Mouse (Mus musculus): ENCODE measurements at regions not wholly inside any gene's neighbourhood (a gene's known extent, or its start where the extent isn't known, plus 50 kb on each side); places are given as distances from the start of the nearest gene placed in this dataset.

DNA sequence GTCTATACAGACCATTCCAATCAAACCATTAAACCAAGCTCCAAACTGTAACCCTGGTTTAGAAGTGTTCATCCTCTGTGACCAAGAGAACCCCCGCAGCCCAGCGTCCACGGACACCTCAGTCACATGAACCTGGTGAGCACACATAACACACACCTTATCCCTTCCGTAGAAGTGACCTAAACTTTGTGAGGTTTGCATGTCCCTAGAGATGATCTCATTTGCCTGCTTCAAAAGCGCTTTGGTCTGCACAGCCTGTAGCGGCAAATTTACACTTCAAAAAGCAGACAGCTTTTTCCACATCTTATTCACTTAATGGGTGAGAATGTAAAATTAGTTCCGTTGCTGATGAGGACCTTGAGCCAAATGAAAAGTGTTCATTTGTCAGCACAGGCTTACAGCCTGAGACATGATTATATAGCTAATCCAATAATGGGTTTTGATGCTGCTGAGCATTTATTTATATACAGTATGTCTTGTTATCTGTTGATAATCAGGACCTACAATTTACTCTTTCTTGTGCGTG lies 122.3 kb upstream of the Lmo4 start:
- DNase-seq (ENCODE audit: low spot score in 2 of 2) = no peak

DNA sequence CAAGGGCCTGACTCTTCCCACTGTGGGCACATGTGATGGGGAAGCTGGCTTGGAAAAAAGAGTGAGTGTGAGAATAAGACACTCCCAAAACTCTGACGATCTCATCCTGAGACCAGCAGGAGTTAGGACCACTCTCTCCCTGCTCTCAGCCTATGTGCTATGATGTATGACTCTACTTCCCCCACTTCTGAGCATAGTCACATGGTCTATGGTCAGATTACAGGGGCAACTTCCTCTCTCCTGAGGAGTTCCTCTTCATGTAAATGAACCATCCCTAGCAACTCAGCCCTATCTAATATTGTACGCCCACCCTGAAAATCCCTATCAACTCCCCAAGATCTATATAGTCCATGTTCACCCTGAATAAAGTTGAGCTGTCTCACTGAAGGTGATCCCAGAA lies 120.0 kb upstream of the Lmo4 start:
- DNase-seq (ENCODE audit: low spot score in 2 of 2) = no peak

- no peak for DNase-seq (ENCODE audit: low spot score in 2 of 2)
Observed at GRCm38 (mm10) chr3:144323524-144323923, 118.5 kb upstream of the Lmo4 start.

GRCm38 (mm10) chr3:144319468-144320205 lies 114.6 kb upstream of the Lmo4 start:
- DNase-seq (ENCODE audit: low spot score in 2 of 2) = peak in 1 of 2 experiments; percentile 19

- DNase-seq (ENCODE audit: low spot score in 2 of 2) = peak; percentile 13 to 46
Observed at GRCm38 (mm10) chr3:144318761-144319467, 113.9 kb upstream of the Lmo4 start.

DNA sequence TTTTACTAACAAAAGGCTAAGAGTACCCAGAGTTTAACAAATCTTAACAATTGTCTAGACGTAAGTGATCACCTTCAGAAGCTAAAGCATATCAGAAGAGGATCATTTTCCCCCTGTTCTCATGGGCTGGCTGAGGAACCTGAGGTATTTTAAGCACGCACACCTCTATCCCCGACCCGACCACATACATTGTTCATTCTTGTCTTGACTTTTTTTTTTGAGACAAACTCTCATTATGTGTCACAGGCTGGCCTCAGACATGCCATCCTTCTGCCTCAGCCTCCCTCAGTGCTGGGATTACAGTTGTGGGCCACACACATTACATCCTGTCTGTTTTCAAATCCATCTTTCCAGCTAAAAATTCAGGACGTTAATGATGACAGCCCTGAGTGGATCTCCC lies 105.7 kb upstream of the Lmo4 start:
- no peak for DNase-seq (ENCODE audit: low spot score in 2 of 2)

DNA sequence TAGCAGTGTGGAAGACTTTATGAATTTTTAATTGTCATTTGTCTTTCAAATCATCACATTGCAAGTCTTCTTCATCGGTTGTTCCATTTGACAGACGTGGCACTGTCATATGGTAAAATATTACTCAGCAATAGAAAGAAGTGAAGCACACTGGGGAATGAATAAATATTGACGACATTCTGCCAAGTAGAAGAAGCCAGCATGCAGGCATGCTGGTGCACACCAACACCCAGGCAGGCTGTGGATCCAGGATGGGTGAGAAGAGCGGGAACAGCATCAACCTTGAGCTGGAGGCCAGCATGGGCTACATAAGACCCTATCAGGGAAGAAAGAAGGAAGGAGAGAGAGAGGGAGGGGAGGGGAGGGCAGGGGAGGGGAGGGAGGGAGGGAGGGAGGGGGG lies 103.6 kb upstream of the Lmo4 start:
- DNase-seq (ENCODE audit: low spot score in 2 of 2) = no peak

GRCm38 (mm10) chr3:144307557-144307956 lies 102.5 kb upstream of the Lmo4 start:
- DNase-seq (ENCODE audit: low spot score in 2 of 2) = no peak

GRCm38 (mm10) chr3:144305456-144305855 lies 100.4 kb upstream of the Lmo4 start:
- DNase-seq (ENCODE audit: low spot score in 2 of 2) = no peak

- no peak for DNase-seq (ENCODE audit: low spot score in 2 of 2)
Observed at GRCm38 (mm10) chr3:144304924-144305323, 99.9 kb upstream of the Lmo4 start.

- no peak for DNase-seq (ENCODE audit: low spot score in 2 of 2)
Observed at GRCm38 (mm10) chr3:144302626-144303025, 97.6 kb upstream of the Lmo4 start.

GRCm38 (mm10) chr3:144301068-144301467 lies 96.0 kb upstream of the Lmo4 start:
- no peak for DNase-seq (ENCODE audit: low spot score in 2 of 2)

GRCm38 (mm10) chr3:144299239-144299638 lies 94.2 kb upstream of the Lmo4 start:
- no peak for DNase-seq (ENCODE audit: low spot score in 2 of 2)

- DNase-seq (ENCODE audit: low spot score in 2 of 2) = peak in 1 of 2 experiments; percentile 48
Observed at GRCm38 (mm10) chr3:144289489-144289888, 84.5 kb upstream of the Lmo4 start.

- no peak for DNase-seq (ENCODE audit: low spot score in 2 of 2)
Observed at GRCm38 (mm10) chr3:144286100-144286499, 81.1 kb upstream of the Lmo4 start.

DNA sequence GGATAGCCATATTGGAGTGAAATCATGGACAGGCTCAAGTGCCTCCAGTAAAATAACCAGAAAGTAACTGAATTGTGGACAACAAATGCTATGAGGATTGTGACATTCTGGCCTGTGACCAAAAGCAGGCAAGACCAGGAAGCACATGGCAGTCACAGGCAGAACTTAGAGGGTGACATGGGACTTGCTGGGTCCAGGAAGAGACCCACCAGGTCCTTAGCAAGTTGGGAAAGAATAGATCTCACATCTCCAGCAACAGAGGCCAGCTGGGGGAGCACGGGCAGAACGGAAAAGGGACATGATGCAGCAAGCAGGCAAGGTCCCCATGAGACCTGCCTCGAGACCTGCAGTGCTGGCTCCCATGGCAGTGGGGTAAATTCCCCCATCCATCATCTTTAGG lies 79.3 kb upstream of the Lmo4 start:
- DNase-seq (ENCODE audit: low spot score in 2 of 2) = no peak

DNA sequence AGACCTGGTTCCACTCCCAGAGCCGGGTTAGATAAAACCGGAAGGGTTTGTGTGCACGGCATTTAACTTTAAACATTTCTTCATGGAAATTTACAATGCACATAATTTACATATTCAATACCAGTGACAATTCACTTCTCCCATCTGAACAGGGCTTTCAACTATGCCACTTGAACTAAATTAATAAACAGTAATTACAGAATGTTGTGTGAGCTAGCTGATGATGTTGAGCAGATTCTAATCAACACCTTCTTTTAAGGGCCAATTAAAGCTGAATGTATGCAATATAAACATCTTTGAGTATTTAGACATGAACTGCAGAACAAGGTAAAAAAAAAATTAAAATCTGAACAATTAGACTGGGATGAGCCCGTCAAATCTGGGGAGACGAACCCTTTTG lies 68.1 kb upstream of the Lmo4 start:
- DNase-seq (ENCODE audit: low spot score in 2 of 2) = no peak

DNA sequence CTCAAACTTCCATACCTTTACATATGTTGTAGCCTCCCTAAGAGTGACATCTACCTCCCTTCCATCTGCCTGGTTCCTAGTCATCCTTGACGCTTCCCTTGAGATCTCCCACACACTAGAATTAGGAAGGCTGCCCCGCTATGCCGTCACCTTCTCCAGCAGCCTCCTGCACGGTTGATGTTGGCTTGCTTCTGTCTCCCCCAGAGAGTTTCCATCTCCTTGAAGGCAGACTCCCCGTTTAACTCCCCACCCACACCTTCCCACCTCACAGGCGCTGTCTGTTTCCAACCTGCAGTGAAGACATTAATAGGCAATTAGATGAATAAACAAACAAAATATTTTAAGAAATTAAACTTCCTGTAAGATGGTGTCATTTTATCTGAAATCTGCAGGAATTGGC lies 65.2 kb upstream of the Lmo4 start:
- DNase-seq (ENCODE audit: low spot score in 2 of 2) = peak in 1 of 2 experiments; percentile 52

- DNase-seq (ENCODE audit: low spot score in 2 of 2) = no peak
Observed at GRCm38 (mm10) chr3:144264554-144264953, 59.5 kb upstream of the Lmo4 start.

- DNase-seq (ENCODE audit: low spot score in 2 of 2) = no peak
Observed at GRCm38 (mm10) chr3:144260886-144261285, 55.9 kb upstream of the Lmo4 start.

DNA sequence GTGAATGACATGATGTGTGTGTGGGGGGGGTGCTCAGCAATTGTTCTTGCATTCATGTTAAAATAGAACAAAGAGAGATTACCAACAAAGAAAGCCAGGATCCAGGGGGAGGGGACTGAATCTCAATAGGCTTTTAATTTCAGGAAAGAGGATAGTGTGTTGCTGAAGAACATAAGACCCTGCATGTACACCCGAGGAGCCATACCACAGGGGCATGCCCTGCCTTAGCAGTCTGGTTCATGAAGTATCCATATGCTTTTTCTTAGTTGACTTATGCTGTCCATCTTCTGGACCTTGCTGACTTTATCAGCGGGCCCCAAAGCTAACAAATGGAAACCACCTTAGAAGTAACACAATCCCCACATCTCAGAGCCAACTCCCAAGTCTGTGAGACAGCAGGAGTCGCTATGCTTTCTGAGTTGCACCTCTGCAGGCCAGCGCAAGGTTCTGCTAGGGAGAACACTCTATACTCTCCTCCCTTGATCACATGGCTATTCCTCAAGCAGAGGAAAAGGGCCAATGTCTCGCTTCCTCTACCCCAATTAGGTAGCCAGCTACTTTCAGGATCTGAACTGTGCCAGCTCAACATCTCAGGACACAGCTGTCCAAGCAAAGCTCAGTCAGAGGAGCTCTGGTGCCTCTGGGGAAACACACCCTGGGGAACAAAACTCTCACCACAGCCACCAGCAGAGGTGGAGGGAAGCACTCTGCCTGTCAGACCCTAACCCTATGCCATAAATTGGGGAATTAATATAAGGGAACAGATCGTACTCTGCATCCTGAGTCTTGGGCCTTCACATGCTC lies 52.9 kb upstream of the Lmo4 start:
- DNase-seq (ENCODE audit: low spot score in 2 of 2) = no peak

DNA sequence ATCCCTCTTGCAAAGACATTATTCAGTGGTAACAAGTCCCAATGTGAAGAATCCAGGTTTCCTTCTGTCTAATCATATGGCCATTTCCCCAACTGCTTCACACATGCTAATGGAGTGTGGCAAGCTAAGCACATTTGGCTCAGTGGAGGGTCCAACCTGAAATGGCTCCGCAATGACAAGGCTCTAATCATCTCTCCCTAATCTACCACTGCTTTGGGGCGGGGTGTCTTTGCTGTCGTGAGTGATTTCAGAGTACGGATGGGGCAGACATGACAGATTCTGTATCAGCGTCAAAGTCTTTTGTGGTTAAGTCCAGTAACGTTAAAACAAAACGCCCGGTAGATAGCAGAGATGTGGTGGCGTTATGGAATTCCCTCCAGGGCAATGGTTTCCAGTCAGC lies 52.2 kb upstream of the Lmo4 start:
- DNase-seq (ENCODE audit: low spot score in 2 of 2) = no peak
